Mouse (Mus musculus): Measurements from ENCODE around the gene Fut8.

The Fut8 gene

GRCm38 (mm10) chr12:77237950-77238530 lies at the start of gene Fut8:
Fut8 (plus strand) TSS chr12:77238125.
- peak; percentile 91 to 94 for DNase-seq

- DNase-seq = no peak
Observed at GRCm38 (mm10) chr12:77189161-77189560, 48.8 kb upstream of the Fut8 start.

GRCm38 (mm10) chr12:77189933-77190446 lies 47.9 kb upstream of the Fut8 start:
- DNase-seq = no peak

GRCm38 (mm10) chr12:77191478-77192271 lies 46.2 kb upstream of the Fut8 start:
- no peak for DNase-seq

- DNase-seq = peak in 1 of 2 experiments; percentile 14
Observed at GRCm38 (mm10) chr12:77192714-77193113, 45.2 kb upstream of the Fut8 start.

GRCm38 (mm10) chr12:77193225-77193716 lies 44.7 kb upstream of the Fut8 start:
- peak; percentile 26 to 35 for DNase-seq

GRCm38 (mm10) chr12:77195044-77195443 lies 42.9 kb upstream of the Fut8 start:
- DNase-seq = no peak

GRCm38 (mm10) chr12:77196529-77197095 lies 41.3 kb upstream of the Fut8 start:
- DNase-seq = no peak

GRCm38 (mm10) chr12:77197121-77197599 lies 40.8 kb upstream of the Fut8 start:
- DNase-seq = peak; percentile 14 to 41

GRCm38 (mm10) chr12:77198253-77198652 lies 39.7 kb upstream of the Fut8 start:
- no peak for DNase-seq

- no peak for DNase-seq
Observed at GRCm38 (mm10) chr12:77201461-77202143, 36.3 kb upstream of the Fut8 start.

GRCm38 (mm10) chr12:77203136-77203535 lies 34.8 kb upstream of the Fut8 start:
- DNase-seq = no peak

GRCm38 (mm10) chr12:77206852-77207251 lies 31.1 kb upstream of the Fut8 start:
- DNase-seq = no peak

GRCm38 (mm10) chr12:77208056-77208455 lies 29.9 kb upstream of the Fut8 start:
- no peak for DNase-seq

- DNase-seq = no peak
Observed at GRCm38 (mm10) chr12:77208576-77209180, 29.2 kb upstream of the Fut8 start.

- no peak for DNase-seq
Observed at GRCm38 (mm10) chr12:77211695-77212208, 26.2 kb upstream of the Fut8 start.

GRCm38 (mm10) chr12:77213896-77214564 lies 23.9 kb upstream of the Fut8 start:
- DNase-seq = no peak

GRCm38 (mm10) chr12:77214565-77214909 lies 23.4 kb upstream of the Fut8 start:
- no peak for DNase-seq

GRCm38 (mm10) chr12:77216511-77217192 lies 21.3 kb upstream of the Fut8 start:
- DNase-seq = no peak

GRCm38 (mm10) chr12:77220616-77221015 lies 17.3 kb upstream of the Fut8 start:
- DNase-seq = no peak

GRCm38 (mm10) chr12:77222272-77222874 lies 15.6 kb upstream of the Fut8 start:
- no peak for DNase-seq

All from lung, postnatal 4 days (tissue).